Mouse (Mus musculus) mouse embryonic stem cell (cell line): ENCODE measurements around the gene Olfr193.
"Not testable (repeated sequence)": the region's sequence is repeated elsewhere in the genome, so short reads cannot be mapped to it uniquely, and the experiment has no call there.

Source experiments
- in situ Hi-C, 2 experiments: fragments of 300-500 bp; cut with MboI; formaldehyde crosslinking; loops; 1 replicate in 1 of 2; 3 replicates in 1 of 2; pipeline ENCODE4 v1.14.3; 2019 to 2020; ENCODE audit warnings: low sequenced_read_pairs in 2 of 2, low pct_unique_long_range_greater_than_20kb in 1 of 2, mixed read lengths in 1 of 2; ENCODE audit not compliant: unreplicated experiment in 1 of 2

Gene Olfr193

GRCm38 (mm10) chr16:59111781-59112180 lies at the start of gene Olfr193:
Olfr193 (minus strand) TSS chr16:59111881.
- in situ Hi-C loops = no loop called here

GRCm38 (mm10) chr16:59151996-59152395 lies 40.3 kb upstream of the Olfr193 start:
- in situ Hi-C loops = no loop called here

- in situ Hi-C loops = no loop called here
Measured at GRCm38 (mm10) chr16:59146746-59147145, 35.1 kb upstream of the Olfr193 start, which contains the start of gene Olfr195. Olfr195 (plus strand) TSS chr16:59147046.

GRCm38 (mm10) chr16:59141105-59141504 lies 29.4 kb upstream of the Olfr193 start:
- in situ Hi-C loops = no loop called here

GRCm38 (mm10) chr16:59130740-59131139 lies 19.1 kb upstream of the Olfr193 start:
- in situ Hi-C loops = no loop called here

GRCm38 (mm10) chr16:59120969-59121368 lies 9.3 kb upstream of the Olfr193 start, which contains the start of gene Olfr194:
Olfr194 (minus strand) TSS chr16:59121069.
- in situ Hi-C loops = no loop called here

GRCm38 (mm10) chr16:59108522-59108921 lies 3.2 kb downstream of the Olfr193 start:
- in situ Hi-C loops = not testable (repeated sequence)

- in situ Hi-C loops = no loop called here
Measured at GRCm38 (mm10) chr16:59105312-59105711, 6.4 kb downstream of the Olfr193 start.

GRCm38 (mm10) chr16:59089722-59090121 lies 22.0 kb downstream of the Olfr193 start, which contains the start of gene Olfr191:
Olfr191 (minus strand) TSS chr16:59089822.
- in situ Hi-C loops = not testable (repeated sequence)

GRCm38 (mm10) chr16:59081113-59081512 lies 30.6 kb downstream of the Olfr193 start:
- in situ Hi-C loops = not testable (repeated sequence)

- in situ Hi-C loops = no loop called here
Measured at GRCm38 (mm10) chr16:59077905-59078304, 33.8 kb downstream of the Olfr193 start, which contains the start of gene Olfr190. Olfr190 (minus strand) TSS chr16:59078005.

- in situ Hi-C loops = no loop called here
Measured at GRCm38 (mm10) chr16:59073520-59073919, 38.2 kb downstream of the Olfr193 start.

- in situ Hi-C loops = no loop called here
Measured at GRCm38 (mm10) chr16:59071755-59072154, 39.9 kb downstream of the Olfr193 start.

GRCm38 (mm10) chr16:59062411-59062810 lies 49.3 kb downstream of the Olfr193 start:
- in situ Hi-C loops = not testable (repeated sequence)
